27 mouse cellular contexts compared by ENCODE assay signal in genomic region chr10:126452057-126452622, GRCm38 (mm10).
DNase-seq lines count a peak whose midpoint lies in the region; ATAC-seq lines count a peak whose summit lies in the region.
"Had no signal": no experiment of that assay in that cellular context is flagged by ENCODE, and none has a peak within 500 bp of the region (broad histone marks: within the 10 kb centered on the region; RNA-seq: fewer than 3 reads in every experiment).

No protein-coding gene starts in this region.

- H3K9ac ChIP-seq in embryonic facial prominence, embryonic 14.5 days (ENCODE audit: low read depth, low read length), result no peak overlapping the region
- H3K9ac ChIP-seq in lung, embryonic 16.5 days (ENCODE audit: low read length), result no peak overlapping the region
- no peak overlapping the region for H3K9ac ChIP-seq in forebrain, embryonic 12.5 days
- H3K9ac ChIP-seq: embryonic facial prominence, embryonic 13.5 days; forebrain, embryonic 13.5 days; forebrain, embryonic 15.5 days; forebrain, postnatal 0 days had no signal

- 84% methylated on average over 10 of the region's 10 CpGs for WGBS in embryonic facial prominence, embryonic 14.5 days
- 87% methylated on average over 10 of the region's 10 CpGs for WGBS in embryonic facial prominence, embryonic 10.5 days
- WGBS in lung, embryonic 16.5 days, result 78% methylated on average over 10 of the region's 10 CpGs
- 81% methylated on average over 10 of the region's 10 CpGs for WGBS in forebrain, embryonic 12.5 days

- no peaks in the 10 kb centered on the region for H3K4me1 ChIP-seq in embryonic facial prominence, embryonic 14.5 days (ENCODE audit: control insufficient read depth, insufficient read depth, low read length)
- 0 out of 2 replicates have a peak, but pooled peaks cover 7% of the 10 kb centered on the region for H3K4me1 ChIP-seq in embryonic facial prominence, embryonic 10.5 days
- H3K4me1 ChIP-seq in lung, embryonic 16.5 days (replicated peaks; ENCODE audit: control insufficient read depth, insufficient read depth, low read length), result no peaks in the 10 kb centered on the region
- H3K4me1 ChIP-seq in forebrain, embryonic 12.5 days, result peaks cover 9% of the 10 kb centered on the region
- H3K4me1 ChIP-seq: embryonic facial prominence, embryonic 13.5 days; forebrain, embryonic 15.5 days had no signal

- H3K27ac ChIP-seq in embryonic facial prominence, embryonic 14.5 days (replicated peaks; ENCODE audit: low read depth, low read length), result no peak overlapping the region
- H3K27ac ChIP-seq in embryonic facial prominence, embryonic 10.5 days (replicated peaks), result no peak overlapping the region
- H3K27ac ChIP-seq in lung, embryonic 16.5 days (ENCODE audit: low read length), result peak overlapping the region; percentile 69; the same call in 1 of the 2 replicates
- no peak overlapping the region for H3K27ac ChIP-seq in forebrain, embryonic 12.5 days
- H3K27ac ChIP-seq: embryonic facial prominence, embryonic 13.5 days; forebrain, embryonic 10.5 days; forebrain, embryonic 13.5 days; forebrain, embryonic 15.5 days had no signal

- peaks cover 5% of the 10 kb centered on the region; the same call in 1 of the 2 replicates for H3K9me3 ChIP-seq in embryonic facial prominence, embryonic 14.5 days (ENCODE audit: control insufficient read depth, low read length)
- no peaks in the 10 kb centered on the region for H3K9me3 ChIP-seq in embryonic facial prominence, embryonic 10.5 days
- H3K9me3 ChIP-seq in lung, embryonic 16.5 days (ENCODE audit: control insufficient read depth, low read length), result no peaks in the 10 kb centered on the region
- no peaks in the 10 kb centered on the region for H3K9me3 ChIP-seq in forebrain, embryonic 12.5 days
- H3K9me3 ChIP-seq: embryonic facial prominence, embryonic 13.5 days; forebrain, embryonic 13.5 days; forebrain, embryonic 15.5 days had no signal

- H3K4me3 ChIP-seq in embryonic facial prominence, embryonic 14.5 days (ENCODE audit: low read depth, low read length), result no peak overlapping the region
- H3K4me3 ChIP-seq in embryonic facial prominence, embryonic 10.5 days, result no peak overlapping the region
- H3K4me3 ChIP-seq in lung, embryonic 16.5 days (ENCODE audit: low read length), result no peak overlapping the region
- no peak overlapping the region for H3K4me3 ChIP-seq in forebrain, embryonic 12.5 days (replicated peaks)
- H3K4me3 ChIP-seq: embryonic facial prominence, embryonic 13.5 days; forebrain, embryonic 10.5 days; forebrain, embryonic 13.5 days; forebrain, embryonic 15.5 days had no signal

- no peaks in the 10 kb centered on the region for H3K36me3 ChIP-seq in embryonic facial prominence, embryonic 14.5 days (ENCODE audit: control insufficient read depth, insufficient read depth, low read length)
- H3K36me3 ChIP-seq in embryonic facial prominence, embryonic 10.5 days (replicated peaks), result no peaks in the 10 kb centered on the region
- no peaks in the 10 kb centered on the region for H3K36me3 ChIP-seq in lung, embryonic 16.5 days (ENCODE audit: control insufficient read depth, insufficient read depth, low read length)
- no peaks in the 10 kb centered on the region for H3K36me3 ChIP-seq in forebrain, embryonic 12.5 days (replicated peaks)
- H3K36me3 ChIP-seq: embryonic facial prominence, embryonic 13.5 days; forebrain, embryonic 10.5 days; forebrain, embryonic 15.5 days; G1E had no signal

- no peaks in the 10 kb centered on the region for H3K27me3 ChIP-seq in embryonic facial prominence, embryonic 14.5 days (replicated peaks; ENCODE audit: control insufficient read depth, insufficient read depth, low read length)
- H3K27me3 ChIP-seq in embryonic facial prominence, embryonic 10.5 days (replicated peaks; ENCODE audit: low read depth, poor library complexity, severe bottlenecking), result no peaks in the 10 kb centered on the region
- H3K27me3 ChIP-seq in lung, embryonic 16.5 days (ENCODE audit: control insufficient read depth, insufficient read depth, low read depth, low read length), result no peaks in the 10 kb centered on the region
- no peaks in the 10 kb centered on the region for H3K27me3 ChIP-seq in forebrain, embryonic 12.5 days
- H3K27me3 ChIP-seq: CH12.LX; embryonic facial prominence, embryonic 13.5 days; forebrain, embryonic 13.5 days; forebrain, embryonic 15.5 days; Patski had no signal

- DNase-seq in embryonic facial prominence, embryonic 14.5 days (ENCODE audit: low spot score), result peak; percentile 62
- DNase-seq in embryonic facial prominence, embryonic 10.5 days (ENCODE audit: low spot score), result no peak
- no peak for DNase-seq in lung, adult 18-20 months
- peak; percentile 1 for DNase-seq in lung, postnatal 36 days
- no peak for DNase-seq in lung, postnatal 4 days
- DNase-seq in fat pad, adult 2 months (ENCODE audit: extremely low read depth, low read depth, low spot score), result peak; percentile 81
- DNase-seq: adrenal gland, adult 8-10 months; adrenal gland, postnatal 14 days; adrenal gland, postnatal 36 days; B cell, adult 2 months; cerebellum, adult 11-12 months; cerebellum, adult 2 months; cerebellum, adult 9-10 months; cerebellum, postnatal 10 days; cerebellum, postnatal 25 days; forebrain, postnatal 0 days had no signal

- ATAC-seq in embryonic facial prominence, embryonic 14.5 days (ENCODE audit: low read depth), result peak; percentile 74; the same call in 1 of the 2 replicates
- ATAC-seq in lung, embryonic 16.5 days (ENCODE audit: low read depth), result no peak
- ATAC-seq in forebrain, embryonic 12.5 days (ENCODE audit: low FRiP score), result no peak
- ATAC-seq: activated CD4-positive, CD25-positive, alpha-beta regulatory T cell, adult 4 months; CD4-positive, CD25-positive, alpha-beta regulatory T cell, adult 4 months; forebrain, embryonic 13.5 days; forebrain, embryonic 15.5 days; forebrain, postnatal 0 days; Patski had no signal

- H3K4me2 ChIP-seq in embryonic facial prominence, embryonic 14.5 days (ENCODE audit: low read depth, low read length), result no peak overlapping the region
- H3K4me2 ChIP-seq in lung, embryonic 16.5 days (ENCODE audit: low read depth, low read length), result no peak overlapping the region
- H3K4me2 ChIP-seq in forebrain, embryonic 12.5 days, result no peak overlapping the region
- H3K4me2 ChIP-seq: embryonic facial prominence, embryonic 13.5 days; forebrain, embryonic 13.5 days; forebrain, embryonic 15.5 days had no signal

Comparison
In these comparisons a context has a peak if more than half of its experiments do, and no peak if none do; other contexts are left out.
1. DNase-seq: peak in embryonic facial prominence, embryonic 14.5 days (single experiment), lung, postnatal 36 days (single experiment) and fat pad, adult 2 months (single experiment); none in embryonic facial prominence, embryonic 10.5 days (single experiment), lung, adult 18-20 months (0 of 2) and lung, postnatal 4 days (0 of 2).